Mouse (Mus musculus): ENCODE measurements around the gene Lgr5. TPM values are rescaled to one million over a fixed set of nuclear protein-coding genes. Genes with fewer than 3 reads are reported as not detected.

Gene Lgr5
- 4.0 and 4.8 TPM in 2 replicates for polyA plus RNA-seq (2016; fragmentation: Nextera tagmentation; extraction: Ambion mirVana)

- H3K9me3 ChIP-seq: no peaks in the 10 kb centered on the region
- H3K27me3 ChIP-seq (ENCODE audit: insufficient read depth, poor library complexity, severe bottlenecking): peaks cover 78% of the 10 kb centered on the region
- peaks cover 39% of the 10 kb centered on the region for H3K4me1 ChIP-seq (replicated peaks)
- peak within 1 kb of the TSS; percentile 81 for H3K27ac ChIP-seq
- peak; percentile 82 for DNase-seq (ENCODE audit: low spot score)
- under 1% methylated on average over 47 of the region's 47 CpGs for WGBS
- no peaks in the 10 kb centered on the region for H3K36me3 ChIP-seq
- H3K4me3 ChIP-seq: peak within 1 kb of the TSS; percentile 72
These were observed at the start of gene Lgr5 for GRCm38 (mm10) chr10:115587301-115587969. Gene Lgr5, minus strand, starts transcription at chr10:115587780.

GRCm38 (mm10) chr10:115626678-115627077 is 39.1 kb upstream of the Lgr5 start:
- WGBS: 91% methylated on average over 6 of the region's 6 CpGs
- H3K9me3 ChIP-seq: no peaks in the 10 kb centered on the region
- peaks cover 3% of the 10 kb centered on the region; the same call in 1 of the 2 replicates for H3K4me1 ChIP-seq (replicated peaks)
- DNase-seq (ENCODE audit: low spot score): no peak
- no peak overlapping the region for H3K27ac ChIP-seq
- H3K36me3 ChIP-seq: no peaks in the 10 kb centered on the region
- no peaks in the 10 kb centered on the region for H3K27me3 ChIP-seq (ENCODE audit: insufficient read depth, poor library complexity, severe bottlenecking)
- H3K4me3 ChIP-seq: no peak overlapping the region

- peaks cover 3% of the 10 kb centered on the region; the same call in 1 of the 2 replicates for H3K4me1 ChIP-seq (replicated peaks)
- H3K27me3 ChIP-seq (ENCODE audit: insufficient read depth, poor library complexity, severe bottlenecking): no peaks in the 10 kb centered on the region
- no peaks in the 10 kb centered on the region for H3K9me3 ChIP-seq
- no peaks in the 10 kb centered on the region for H3K36me3 ChIP-seq
- 81% methylated on average over 2 of the region's 2 CpGs for WGBS
- no peak overlapping the region for H3K27ac ChIP-seq
- no peak for DNase-seq (ENCODE audit: low spot score)
- no peak overlapping the region for H3K4me3 ChIP-seq
These were observed 37.4 kb upstream of the Lgr5 start for GRCm38 (mm10) chr10:115624957-115625356.

- no peaks in the 10 kb centered on the region for H3K9me3 ChIP-seq
- no peaks in the 10 kb centered on the region for H3K36me3 ChIP-seq
- H3K4me3 ChIP-seq: no peak overlapping the region
- H3K4me1 ChIP-seq (replicated peaks): peaks cover 3% of the 10 kb centered on the region; the same call in 1 of the 2 replicates
- no peak overlapping the region for H3K27ac ChIP-seq
- no peaks in the 10 kb centered on the region for H3K27me3 ChIP-seq (ENCODE audit: insufficient read depth, poor library complexity, severe bottlenecking)
- DNase-seq (ENCODE audit: low spot score): no peak
- 66% methylated on average over 15 of the region's 15 CpGs for WGBS
These were observed 36.5 kb upstream of the Lgr5 start for GRCm38 (mm10) chr10:115623956-115624671.

- Histone ChIP-seq H3K36me3 (no peaks in the 10 kb centered on the region), H3K4me1 (replicated peaks) (peaks cover 5% of the 10 kb centered on the region; the same call in 1 of the 2 replicates), H3K27ac (no peak overlapping the region), H3K27me3 (ENCODE audit: insufficient read depth, poor library complexity, severe bottlenecking) (no peaks in the 10 kb centered on the region), H3K9me3 (no peaks in the 10 kb centered on the region), H3K4me3 (no peak overlapping the region)
- 88% methylated on average over 7 of the region's 7 CpGs for WGBS
- no peak for DNase-seq (ENCODE audit: low spot score)
These were observed 35.9 kb upstream of the Lgr5 start for GRCm38 (mm10) chr10:115623481-115623880.

- Histone ChIP-seq H3K27me3 (ENCODE audit: insufficient read depth, poor library complexity, severe bottlenecking) (0 out of 2 replicates have a peak, but pooled peaks cover 5% of the 10 kb centered on the region), H3K4me1 (replicated peaks) (0 out of 2 replicates have a peak, but pooled peaks cover 8% of the 10 kb centered on the region), H3K27ac (no peak overlapping the region), H3K4me3 (peak overlapping the region; percentile 46), H3K36me3 (no peaks in the 10 kb centered on the region), H3K9me3 (no peaks in the 10 kb centered on the region)
- WGBS: 26% methylated on average over 15 of the region's 15 CpGs
- peak; percentile 26 for DNase-seq (ENCODE audit: low spot score)
These were observed 30.8 kb upstream of the Lgr5 start for GRCm38 (mm10) chr10:115618288-115618856.

GRCm38 (mm10) chr10:115617456-115618287 is 30.1 kb upstream of the Lgr5 start:
- Histone ChIP-seq H3K36me3 (no peaks in the 10 kb centered on the region), H3K4me1 (replicated peaks) (0 out of 2 replicates have a peak, but pooled peaks cover 8% of the 10 kb centered on the region), H3K27ac (no peak overlapping the region), H3K27me3 (ENCODE audit: insufficient read depth, poor library complexity, severe bottlenecking) (0 out of 2 replicates have a peak, but pooled peaks cover 5% of the 10 kb centered on the region), H3K9me3 (no peaks in the 10 kb centered on the region), H3K4me3 (peak overlapping the region; percentile 46)
- 14% methylated on average over 14 of the region's 15 CpGs for WGBS
- DNase-seq (ENCODE audit: low spot score): peak; percentile 28

- H3K4me3 ChIP-seq: no peak overlapping the region
- 93% methylated on average over 1 of the region's 1 CpGs for WGBS
- H3K36me3 ChIP-seq: no peaks in the 10 kb centered on the region
- H3K27me3 ChIP-seq (ENCODE audit: insufficient read depth, poor library complexity, severe bottlenecking): no peaks in the 10 kb centered on the region
- H3K4me1 ChIP-seq (replicated peaks): peaks cover 6% of the 10 kb centered on the region
- H3K27ac ChIP-seq: no peak overlapping the region
- H3K9me3 ChIP-seq: no peaks in the 10 kb centered on the region
- DNase-seq (ENCODE audit: low spot score): no peak
These were observed 8.2 kb upstream of the Lgr5 start for GRCm38 (mm10) chr10:115595748-115596147.

- DNase-seq (ENCODE audit: low spot score): no peak
These were observed 6.1 kb upstream of the Lgr5 start for GRCm38 (mm10) chr10:115593651-115594050.

GRCm38 (mm10) chr10:115593221-115593620 is 5.6 kb upstream of the Lgr5 start:
- 65% methylated on average over 11 of the region's 11 CpGs for WGBS
- DNase-seq (ENCODE audit: low spot score): no peak

More at GRCm38 (mm10) chr10:115593651-115594050, 6.1 kb upstream of the Lgr5 start:
- no peak overlapping the region for H3K27ac ChIP-seq
- peaks cover 17% of the 10 kb centered on the region for H3K27me3 ChIP-seq (ENCODE audit: insufficient read depth, poor library complexity, severe bottlenecking)
- 88% methylated on average over 6 of the region's 6 CpGs for WGBS
- peaks cover 6% of the 10 kb centered on the region for H3K4me1 ChIP-seq (replicated peaks)
- H3K4me3 ChIP-seq: no peak overlapping the region
- no peaks in the 10 kb centered on the region for H3K9me3 ChIP-seq
- no peaks in the 10 kb centered on the region for H3K36me3 ChIP-seq

GRCm38 (mm10) chr10:115587979-115588378 is 399 bp upstream of the Lgr5 start:
- DNase-seq (ENCODE audit: low spot score): no peak
- H3K4me1 ChIP-seq (replicated peaks): peaks cover 41% of the 10 kb centered on the region
- peaks cover 73% of the 10 kb centered on the region for H3K27me3 ChIP-seq (ENCODE audit: insufficient read depth, poor library complexity, severe bottlenecking)
- H3K36me3 ChIP-seq: no peaks in the 10 kb centered on the region
- H3K9me3 ChIP-seq: no peaks in the 10 kb centered on the region
- peak overlapping the region; percentile 81 for H3K27ac ChIP-seq
- H3K4me3 ChIP-seq: peak overlapping the region; percentile 72
- WGBS: 3% methylated on average over 7 of the region's 7 CpGs

More at GRCm38 (mm10) chr10:115593221-115593620, 5.6 kb upstream of the Lgr5 start:
- Histone ChIP-seq H3K27ac (no peak overlapping the region), H3K36me3 (no peaks in the 10 kb centered on the region), H3K9me3 (no peaks in the 10 kb centered on the region), H3K4me1 (replicated peaks) (peaks cover 7% of the 10 kb centered on the region), H3K27me3 (ENCODE audit: insufficient read depth, poor library complexity, severe bottlenecking) (peaks cover 21% of the 10 kb centered on the region), H3K4me3 (no peak overlapping the region)
